Mouse (Mus musculus): Measurements from ENCODE around the gene Tfe3. TPM values are rescaled to one million over a fixed set of nuclear protein-coding genes. Genes with fewer than 3 reads are reported as not detected.

The Tfe3 gene
- total RNA-seq, 1 experiment, result 32.3 TPM

GRCm38 (mm10) chrX:7821865-7822779, 59.8 kb downstream of the Tfe3 start, which contains the start of gene Kcnd1:
Gene Kcnd1 (plus strand): TSS chrX:7822289.
- Histone ChIP-seq H3K9me3 (ENCODE audit: control insufficient read depth, insufficient read depth, low read depth, low read length) (no peaks in the 10 kb centered on the region), H3K4me1 (ENCODE audit: control insufficient read depth in 2 of 2, insufficient read depth in 2 of 2, low read length in 2 of 2, poor library complexity in 1 of 2) (peaks cover 0 to 6% of the 10 kb centered on the region in 2 experiments; a peak in 1 of 4 replicates), H3K36me3 (ENCODE audit: control insufficient read depth, insufficient read depth, low read length, poor library complexity, severe bottlenecking) (peaks cover 10% of the 10 kb centered on the region; the same call in 1 of the 2 replicates), H3K9ac (ENCODE audit: insufficient read depth, low read depth, low read length, poor library complexity, severe bottlenecking) (peak within 1 kb of the TSS; percentile 26), H3K4me3 (ENCODE audit: insufficient read depth in 1 of 2, low read depth in 1 of 2, low read length in 2 of 2, poor library complexity in 1 of 2, severe bottlenecking in 1 of 2) (peak within 1 kb of the TSS; percentile 63 to 70), H3K27ac (ENCODE audit: insufficient read depth, low read depth, low read length, poor library complexity, severe bottlenecking) (peak within 1 kb of the TSS; percentile 40; the same call in 1 of the 2 replicates)
- in situ Hi-C loops (cut with MboI; ENCODE audit: low sequenced_read_pairs in 2 of 2, unreplicated experiment in 2 of 2), result no loop called here
- peak; percentile 34 for DNase-seq (ENCODE audit: low read depth, low spot score)
- TF ChIP-seq ZNF384 (IDR thresholded peaks at IDR 0.05; ENCODE audit: low read depth, low read length), result no peak
- no peak for TF ChIP-seq ZC3H11A (IDR thresholded peaks at IDR 0.05; ENCODE audit: borderline replicate concordance, low read depth, low read length)
- TF ChIP-seq MAFK (IDR thresholded peaks at IDR 0.05; ENCODE audit: insufficient read depth, low read depth, low read length), result no peak
- no peak for TF ChIP-seq HCFC1 (IDR thresholded peaks at IDR 0.05; ENCODE audit: borderline replicate concordance, insufficient read depth, low read length)
- no peak for TF ChIP-seq CHD2 (IDR thresholded peaks at IDR 0.05; ENCODE audit: low read depth, low read length)

Other genes with a start within 250 kb of the Tfe3 start
- 0.49 and 0.63 TPM in 2 replicates for gene Foxp3, start 188.9 kb upstream of the Tfe3 start, total RNA-seq (2012; rRNA removed)
- 1.7 and 2.4 TPM in 2 replicates for gene Ppp1r3f, start 188.3 kb upstream of the Tfe3 start, total RNA-seq (2012; rRNA removed)
- 19.5 and 23.9 TPM in 2 replicates for gene Ccdc22, start 157.0 kb upstream of the Tfe3 start, total RNA-seq (2012; rRNA removed)
- 0.16 TPM in 1 of 2 replicates, not detected in the other for gene Cacna1f, start 155.5 kb upstream of the Tfe3 start, total RNA-seq (2012; rRNA removed)
- gene Syp, start 124.1 kb upstream of the Tfe3 start, total RNA-seq (2012; rRNA removed), result 1.6 and 4.9 TPM in 2 replicates
- 1.5 and 2.2 TPM in 2 replicates for gene Prickle3, start 105.3 kb upstream of the Tfe3 start, total RNA-seq (2012; rRNA removed)
- 278 and 336 TPM in 2 replicates for gene Plp2, start 91.2 kb upstream of the Tfe3 start, total RNA-seq (2012; rRNA removed)
- gene Magix, start 81.3 kb upstream of the Tfe3 start, total RNA-seq (2012; rRNA removed), result 0.11 and 0.36 TPM in 2 replicates
- 9.5 and 11.5 TPM in 2 replicates for gene Gpkow, start 65.4 kb upstream of the Tfe3 start, total RNA-seq (2012; rRNA removed)
- gene Wdr45, start 48.2 kb upstream of the Tfe3 start, total RNA-seq (2012; rRNA removed), result 55.3 and 57.6 TPM in 2 replicates
- 0.26 TPM in 1 of 2 replicates, not detected in the other for gene Gm45208, start 40.3 kb upstream of the Tfe3 start, total RNA-seq (2012; rRNA removed)
- 41.9 and 48.0 TPM in 2 replicates for gene Praf2, start 34.1 kb upstream of the Tfe3 start, total RNA-seq (2012; rRNA removed)
- 15.8 and 22.9 TPM in 2 replicates for gene Ccdc120, start 11.7 kb upstream of the Tfe3 start, total RNA-seq (2012; rRNA removed)
- gene Gripap1, start 27.2 kb downstream of the Tfe3 start, total RNA-seq (2012; rRNA removed), result 14.9 and 22.6 TPM in 2 replicates
- gene Kcnd1, start 59.7 kb downstream of the Tfe3 start, total RNA-seq (2012; rRNA removed), result 3.1 and 5.4 TPM in 2 replicates
- 65.3 and 71.0 TPM in 2 replicates for gene Otud5, start 78.8 kb downstream of the Tfe3 start, total RNA-seq (2012; rRNA removed)
- gene Pim2, start 115.7 kb downstream of the Tfe3 start, total RNA-seq (2012; rRNA removed), result 17.2 and 20.8 TPM in 2 replicates
- 38.3 and 51.2 TPM in 2 replicates for gene Slc35a2, start 121.5 kb downstream of the Tfe3 start, total RNA-seq (2012; rRNA removed)
- gene Pqbp1, start 136.7 kb downstream of the Tfe3 start, total RNA-seq (2012; rRNA removed), result 47.3 and 69.9 TPM in 2 replicates
- gene Timm17b, start 136.8 kb downstream of the Tfe3 start, total RNA-seq (2012; rRNA removed), result 39.2 and 58.5 TPM in 2 replicates
- not detected in 2 replicates for gene Gm10491, start 145.3 kb downstream of the Tfe3 start, total RNA-seq (2012; rRNA removed)
- gene Gm10490, start 147.0 kb downstream of the Tfe3 start, total RNA-seq (2012; rRNA removed), result not detected in 2 replicates
- 10.5 and 25.2 TPM in 2 replicates for gene Pcsk1n, start 157.3 kb downstream of the Tfe3 start, total RNA-seq (2012; rRNA removed)
- gene Eras, start 166.0 kb downstream of the Tfe3 start, total RNA-seq (2012; rRNA removed), result 60.6 and 60.8 TPM in 2 replicates
- gene Hdac6, start 185.3 kb downstream of the Tfe3 start, total RNA-seq (2012; rRNA removed), result 54.6 and 98.5 TPM in 2 replicates
- gene Gata1, start 215.5 kb downstream of the Tfe3 start, total RNA-seq (2012; rRNA removed), result 1.1 and 1.3 TPM in 2 replicates